Mouse (Mus musculus) ES-E14 (cell line): Measurements from ENCODE around the gene Ctsk. TPM values are rescaled to one million over a fixed set of nuclear protein-coding genes. Genes with fewer than 3 reads are reported as not detected.
"Not testable (repeated sequence)": the region's sequence is repeated elsewhere in the genome, so short reads cannot be mapped to it uniquely, and the experiment has no call there.

Experiments used
- DNase-seq: peaks from one replicate; pipeline ENCODE4 v3.0.0-alpha.2; 2013; ENCODE audit warnings: low read depth, low spot score
- H3K27ac ChIP-seq: 2 replicates; pipeline ENCODE4 v1.5.1; 2012; ENCODE audit warnings: low read depth, mild to moderate bottlenecking, low read length, moderate library complexity, mixed read lengths; ENCODE audit not compliant: poor library complexity, insufficient read depth, severe bottlenecking
- H3K36me3 ChIP-seq: 2 replicates; pipeline ENCODE4 v1.6.1; 2012; ENCODE audit warnings: mild to moderate bottlenecking, low read length, moderate library complexity, mixed read lengths; ENCODE audit not compliant: control insufficient read depth, poor library complexity, insufficient read depth, severe bottlenecking
- H3K4me1 ChIP-seq, 2 experiments: fragments of 150-350 bp in 1 of 2; sonication (generic) in 1 of 2; 2 replicates each; pipeline ENCODE4 v1.6.1; 2012; ENCODE audit warnings: low read length in 2 of 2, mild to moderate bottlenecking in 1 of 2, mixed read lengths in 1 of 2; ENCODE audit not compliant: control insufficient read depth in 2 of 2, insufficient read depth in 2 of 2, poor library complexity in 1 of 2
- H3K4me3 ChIP-seq, 2 experiments: fragments of 150-350 bp in 1 of 2; sonication (generic) in 1 of 2; 2 replicates each; pipeline ENCODE4 v1.5.1; 2012; ENCODE audit warnings: low read length in 2 of 2, low read depth in 1 of 2, mild to moderate bottlenecking in 1 of 2, mixed read lengths in 1 of 2; ENCODE audit not compliant: insufficient read depth in 1 of 2, poor library complexity in 1 of 2, severe bottlenecking in 1 of 2
- H3K9ac ChIP-seq: 2 replicates; pipeline ENCODE4 v1.6.1; 2012; ENCODE audit warnings: low read depth, mild to moderate bottlenecking, low read length, mixed read lengths; ENCODE audit not compliant: poor library complexity, insufficient read depth, severe bottlenecking
- H3K9me3 ChIP-seq: fragments of 150-350 bp; sonication (generic); 2 replicates; pipeline ENCODE4 v1.6.1; 2012; ENCODE audit warnings: low read depth, mild to moderate bottlenecking, low read length; ENCODE audit not compliant: control insufficient read depth, insufficient read depth
- CHD2 ChIP-seq: IDR thresholded peaks from 2 replicates; pipeline ENCODE4 v1.6.1; 2014; ENCODE audit warnings: mild to moderate bottlenecking, low read depth, low read length, inconsistent platforms
- HCFC1 ChIP-seq: IDR thresholded peaks from 2 replicates; pipeline ENCODE4 v1.6.1; 2012; ENCODE audit warnings: low read length, inconsistent platforms, borderline replicate concordance; ENCODE audit not compliant: insufficient read depth
- MAFK ChIP-seq: IDR thresholded peaks from 2 replicates; pipeline ENCODE4 v1.6.1; 2014; ENCODE audit warnings: mild to moderate bottlenecking, low read depth, low read length, inconsistent platforms; ENCODE audit not compliant: insufficient read depth
- ZC3H11A ChIP-seq: IDR thresholded peaks from 2 replicates; pipeline ENCODE4 v1.6.1; 2012; ENCODE audit warnings: low read depth, mild to moderate bottlenecking, inconsistent platforms, low read length, borderline replicate concordance
- ZNF384 ChIP-seq: IDR thresholded peaks from 2 replicates; pipeline ENCODE4 v1.6.1; 2012; ENCODE audit warnings: low read depth, low read length, inconsistent platforms
- in situ Hi-C, 2 experiments: fragments of 600-800 bp; cut with MboI; formaldehyde crosslinking; loops; one replicate each; pipeline ENCODE4 v1.15.1; 2025; ENCODE audit warnings: low sequenced_read_pairs in 2 of 2, inconsistent platforms in 1 of 2; ENCODE audit not compliant: unreplicated experiment in 2 of 2
- total RNA-seq: library from RNA; depleted of rRNA; stranded (reverse); fragments of 300-350 nt; gene quantifications from 2 replicates; pipeline ENCODE4 v1.2.3, GENCODE M21; 2012

Gene Ctsk
- total RNA-seq, 1 experiment, result 0.22 TPM

DNA sequence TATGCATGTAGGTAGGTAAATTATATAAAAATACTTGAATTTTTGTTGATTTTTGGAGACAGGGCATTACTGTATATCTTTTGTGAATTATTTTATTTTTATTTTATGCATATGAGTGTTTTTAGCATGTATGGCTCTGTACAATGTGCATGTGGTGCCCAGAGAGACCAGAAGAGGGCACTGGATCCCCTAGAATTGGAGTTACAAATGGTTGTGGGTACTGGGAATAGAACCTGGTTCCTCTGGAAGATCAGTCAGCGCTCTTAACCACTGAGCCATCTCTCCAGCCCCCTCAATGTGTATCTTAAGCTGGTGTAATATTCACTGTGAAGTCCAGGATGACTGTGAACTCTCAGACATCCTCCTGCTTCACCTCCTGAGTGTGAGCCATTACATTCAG is 35.9 kb downstream of the Ctsk start:
- no peak overlapping the region for H3K4me3 ChIP-seq
- no peaks in the 10 kb centered on the region for H3K9me3 ChIP-seq
- H3K36me3 ChIP-seq, result no peaks in the 10 kb centered on the region
- no peak for DNase-seq
- in situ Hi-C loops, result no loop called here
- H3K9ac ChIP-seq, result no peak overlapping the region
- H3K4me1 ChIP-seq, result no peaks in the 10 kb centered on the region
- H3K27ac ChIP-seq, result no peak overlapping the region
- TF ChIP-seq CHD2 (no peak), ZC3H11A (no peak), HCFC1 (no peak), ZNF384 (no peak), MAFK (no peak)

DNA sequence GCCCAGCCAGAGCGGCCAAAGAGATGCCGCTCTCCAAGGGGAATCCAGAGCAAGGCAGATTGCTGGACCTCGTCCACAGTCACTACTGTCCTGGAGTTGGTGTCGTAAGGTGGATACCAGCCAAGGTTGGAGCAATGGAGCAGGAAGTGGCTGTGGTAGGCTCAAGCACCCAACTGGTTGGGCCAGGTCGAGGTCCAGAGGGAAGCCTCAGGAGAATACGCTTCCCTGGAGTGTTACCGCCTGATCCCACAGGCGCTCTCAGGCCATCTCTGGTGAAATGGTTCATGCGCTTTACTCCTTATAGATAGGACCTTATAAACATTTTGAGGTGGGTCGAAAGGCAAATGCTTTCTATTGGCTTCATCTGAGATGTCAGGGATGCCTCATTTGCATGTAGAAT is 39.9 kb downstream of the Ctsk start:
- DNase-seq, result no peak
- Histone ChIP-seq H3K4me1 (no peaks in the 10 kb centered on the region), H3K4me3 (no peak overlapping the region), H3K27ac (no peak overlapping the region), H3K36me3 (no peaks in the 10 kb centered on the region), H3K9me3 (no peaks in the 10 kb centered on the region), H3K9ac (no peak overlapping the region)
- TF ChIP-seq HCFC1 (no peak), CHD2 (no peak), ZNF384 (no peak), MAFK (no peak), ZC3H11A (no peak)
- in situ Hi-C loops, result no loop called here

DNA sequence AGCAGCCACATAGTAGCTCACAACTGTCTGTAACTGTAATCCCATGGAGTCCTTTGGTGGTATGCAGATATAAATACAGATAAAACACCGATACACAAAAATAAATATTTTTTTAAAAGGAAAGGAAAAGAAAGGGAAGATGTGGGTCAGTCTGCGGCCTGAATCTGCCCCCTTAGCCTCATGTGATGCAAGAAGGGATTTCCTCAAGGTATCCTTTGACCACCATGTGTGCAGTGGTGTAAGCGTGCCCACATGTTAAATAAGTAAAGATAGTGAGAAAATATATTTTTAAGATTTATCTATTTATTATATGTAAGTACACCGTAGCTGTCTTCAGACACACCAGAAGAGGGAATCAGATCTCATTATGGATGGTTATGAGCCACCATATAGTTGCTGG is 40.8 kb downstream of the Ctsk start:
- in situ Hi-C loops, result no loop called here
- no peak overlapping the region for H3K4me3 ChIP-seq
- H3K27ac ChIP-seq, result no peak overlapping the region
- TF ChIP-seq HCFC1, result no peak
- TF ChIP-seq CHD2, result no peak
- no peak for TF ChIP-seq MAFK
- TF ChIP-seq ZC3H11A, result no peak
- no peak for TF ChIP-seq ZNF384
- DNase-seq, result no peak
- no peaks in the 10 kb centered on the region for H3K36me3 ChIP-seq
- no peak overlapping the region for H3K9ac ChIP-seq
- no peaks in the 10 kb centered on the region for H3K9me3 ChIP-seq
- H3K4me1 ChIP-seq, result peaks cover 0 to under 1% of the 10 kb centered on the region in 2 experiments; a peak in 1 of 4 replicates

DNA sequence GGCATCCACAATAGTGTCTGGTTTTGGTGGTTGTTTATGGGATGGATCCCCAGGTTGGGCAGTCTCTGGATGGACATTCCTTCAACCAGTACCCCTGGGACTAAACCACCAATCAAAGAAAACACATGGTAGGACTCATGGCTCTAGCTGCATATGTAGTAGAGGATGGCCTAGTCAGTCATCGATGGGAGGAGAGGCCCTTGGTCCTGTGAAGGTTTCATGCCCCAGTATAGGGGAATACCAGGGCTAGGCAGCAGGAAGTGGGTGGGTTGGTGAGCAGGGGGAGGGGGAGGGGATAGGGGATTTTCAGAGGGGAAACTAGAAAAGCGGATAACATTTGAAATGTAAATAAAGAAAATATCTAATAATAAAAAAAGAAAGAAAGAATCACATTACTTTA is 42.1 kb downstream of the Ctsk start:
- H3K9ac ChIP-seq, H3K4me3 ChIP-seq, H3K4me1 ChIP-seq, H3K27ac ChIP-seq, in situ Hi-C loops, DNase-seq, H3K36me3 ChIP-seq, H3K9me3 ChIP-seq: not testable (repeated sequence)

DNA sequence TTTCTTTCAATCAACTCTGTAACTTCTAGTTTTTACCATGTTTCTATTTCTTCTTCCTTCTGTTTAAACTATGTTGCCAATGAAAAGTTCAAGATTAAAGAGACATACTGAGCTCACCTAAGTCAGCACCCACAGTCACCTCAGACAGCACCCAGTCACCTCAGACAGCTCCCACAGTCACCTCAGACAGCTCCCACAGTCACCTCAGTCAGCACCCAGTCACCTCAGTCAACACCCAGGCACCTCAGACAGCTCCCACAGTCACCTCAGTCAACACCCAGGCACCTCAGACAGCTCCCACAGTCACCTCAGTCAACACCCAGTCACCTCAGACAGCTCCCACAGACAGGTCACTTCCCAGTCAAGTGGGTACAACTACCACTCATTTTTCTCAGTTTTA is 43.1 kb downstream of the Ctsk start:
- H3K9me3 ChIP-seq, result no peaks in the 10 kb centered on the region
- H3K4me1 ChIP-seq, result peaks cover 0 to 2% of the 10 kb centered on the region in 2 experiments; a peak in 1 of 4 replicates
- no peak overlapping the region for H3K4me3 ChIP-seq
- no peaks in the 10 kb centered on the region for H3K36me3 ChIP-seq
- no peak overlapping the region for H3K9ac ChIP-seq
- in situ Hi-C loops, result no loop called here
- DNase-seq, result no peak
- H3K27ac ChIP-seq, result no peak overlapping the region
- TF ChIP-seq ZNF384, result no peak
- no peak for TF ChIP-seq MAFK
- no peak for TF ChIP-seq CHD2
- no peak for TF ChIP-seq HCFC1
- no peak for TF ChIP-seq ZC3H11A
